Mouse (Mus musculus): ENCODE measurements around the gene Zfp110.

DNA sequence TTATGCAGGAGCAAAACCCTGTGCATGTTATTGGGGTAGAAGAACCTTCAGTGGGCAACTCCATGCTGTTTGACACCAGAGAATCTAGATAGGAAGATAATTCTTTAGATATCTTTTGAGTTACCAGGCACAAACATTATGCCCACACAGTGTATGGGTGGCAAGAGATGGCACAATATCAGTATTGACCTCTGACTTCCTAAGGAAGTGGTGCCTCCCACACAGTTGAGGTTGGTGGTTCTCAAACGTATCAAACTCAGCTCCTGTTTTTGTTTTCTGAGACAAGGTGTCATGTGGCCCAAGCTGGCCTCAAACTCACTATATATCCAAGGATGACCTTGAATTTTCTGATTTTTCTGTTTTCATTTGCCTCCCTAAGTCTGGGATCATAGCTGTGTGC, 56.8 kb downstream of the Zfp110 start:
- no peak for TF ChIP-seq POLR2A (IDR thresholded peaks at IDR 0.05; ENCODE audit: borderline replicate concordance, insufficient read depth, low read length)
- no peak for TF ChIP-seq CTCF (IDR thresholded peaks at IDR 0.05; ENCODE audit: borderline replicate concordance, insufficient read depth, low read depth, low read length)
